Mouse (Mus musculus): Measurements from ENCODE around the gene Lad1.

- TF ChIP-seq GATA1 (IDR thresholded peaks at IDR 0.05; ENCODE audit: low read length), result no peak
- TF ChIP-seq TAL1 (IDR thresholded peaks at IDR 0.05; ENCODE audit: low read length), result no peak
Observed at GRCm38 (mm10) chr1:135855344-135855687, 36.9 kb downstream of the Lad1 start.
